Comparison of ENCODE assay signal across 9 mouse cellular contexts in genomic region chr15:88561058-88561730, GRCm38 (mm10). TPM values are rescaled to one million over a fixed set of nuclear protein-coding genes. Genes with fewer than 3 reads are reported as not detected.
A peak's percentile ranks its signal among the peaks of the same experiment; 100 is the strongest.
DNase-seq lines count a peak whose midpoint lies in the region; ATAC-seq and TF ChIP-seq lines count a peak whose summit lies in the region.
"Had no signal": no experiment of that assay in that cellular context is flagged by ENCODE, and none has a peak within 500 bp of the region (broad histone marks: within the 10 kb centered on the region; RNA-seq: fewer than 3 reads in every experiment).

No protein-coding gene starts in this region.

- no peak for DNase-seq in left cerebral cortex, adult 2 months (ENCODE audit: extremely low spot score in 1 of 2, low spot score in 2 of 2)
- DNase-seq in left cerebral cortex, adult 8-10 months (ENCODE audit: low spot score in 2 of 2): no peak
- DNase-seq in cerebellum, postnatal 25 days: peak; percentile 64 to 71
- peak; percentile 69 for DNase-seq in hindbrain, embryonic 11.5 days (ENCODE audit: low spot score)
- DNase-seq in retina, embryonic 14.5 days (ENCODE audit: low spot score): peak; percentile 42
- DNase-seq in natural killer cell, adult 2 months (ENCODE audit: low spot score in 2 of 2): no peak
- no peak for DNase-seq in right cerebral cortex, postnatal 36 days (ENCODE audit: low spot score in 2 of 2)

- H3K27me3 ChIP-seq in hindbrain, embryonic 11.5 days (ENCODE audit: control insufficient read depth, insufficient read depth, low read length): no peaks in the 10 kb centered on the region

- H3K9me3 ChIP-seq in hindbrain, embryonic 11.5 days (ENCODE audit: control insufficient read depth, low read length): no peaks in the 10 kb centered on the region
- H3K9me3 ChIP-seq: limb, embryonic 13.5 days had no signal

- no peak overlapping the region for H3K9ac ChIP-seq in hindbrain, embryonic 11.5 days (ENCODE audit: low read depth, low read length)
- H3K9ac ChIP-seq: limb, embryonic 13.5 days had no signal

- no peak overlapping the region for H3K4me3 ChIP-seq in left cerebral cortex, adult 2 months
- H3K4me3 ChIP-seq in hindbrain, embryonic 11.5 days (ENCODE audit: low read depth, low read length): no peak overlapping the region
- H3K4me3 ChIP-seq: limb, embryonic 13.5 days had no signal

- H3K36me3 ChIP-seq in hindbrain, embryonic 11.5 days (ENCODE audit: control insufficient read depth, insufficient read depth, low read length): no peaks in the 10 kb centered on the region
- H3K36me3 ChIP-seq: limb, embryonic 13.5 days had no signal

- ATAC-seq in hindbrain, embryonic 11.5 days (ENCODE audit: low FRiP score): peak; percentile 63
- no peak for ATAC-seq in monocyte, adult 5-6 weeks (replicated peaks; ENCODE audit: insufficient number of reproducible peaks, low FRiP score, low TSS enrichment, poor library complexity, severe bottlenecking)

- no peaks in the 10 kb centered on the region for H3K4me1 ChIP-seq in hindbrain, embryonic 11.5 days (replicated peaks; ENCODE audit: control insufficient read depth, insufficient read depth, low read length)

- TF ChIP-seq CTCF in left cerebral cortex, adult 2 months (IDR thresholded peaks at IDR 0.05): peak; percentile 50

- WGBS in hindbrain, embryonic 11.5 days: 2% methylated on average over 22 of the region's 22 CpGs

- peak overlapping the region; percentile 30 for H3K4me2 ChIP-seq in hindbrain, embryonic 11.5 days (replicated peaks; ENCODE audit: low read depth, low read length)
- H3K4me2 ChIP-seq: limb, embryonic 13.5 days had no signal

- intact Hi-C loops in left cerebral cortex, adult 2 months (cut with DNase I): loop anchor here (2.0 kb wide), 1 partner anchor 90 kb away; no protein-coding TSS in a partner anchor

- no peak overlapping the region for H3K27ac ChIP-seq in left cerebral cortex, adult 2 months
- H3K27ac ChIP-seq in hindbrain, embryonic 11.5 days (ENCODE audit: low read depth, low read length): peak overlapping the region; percentile 21; the same call in 1 of the 2 replicates
- H3K27ac ChIP-seq: limb, embryonic 13.5 days had no signal

RNA-seq across cellular contexts. Expression of gene Zdhhc25, which starts 38.9 kb away (rescaled TPM):
- total RNA-seq in left cerebral cortex, adult 2 months (2021): not detected
- not detected for total RNA-seq in left cerebral cortex, adult 8-10 months (2022)
- not detected in 2 replicates for polyA plus RNA-seq in hindbrain, embryonic 11.5 days (2014; fragmentation: Nextera tagmentation; extraction: Ambion mirVana)
- not detected in 3 replicates for total RNA-seq in monocyte, adult 5-6 weeks (2017)
- polyA plus RNA-seq: limb, embryonic 13.5 days had no signal

Comparison
In these comparisons a context has a peak if more than half of its experiments do, and no peak if none do; other contexts are left out.
1. DNase-seq: peak in cerebellum, postnatal 25 days (2 of 2), hindbrain, embryonic 11.5 days (single experiment) and retina, embryonic 14.5 days (single experiment); none in left cerebral cortex, adult 2 months (0 of 2), left cerebral cortex, adult 8-10 months (0 of 2), natural killer cell, adult 2 months (0 of 2) and right cerebral cortex, postnatal 36 days (0 of 2).